Mouse (Mus musculus): Measurements from ENCODE around the gene Glis3.

- TF ChIP-seq TCF12 (IDR thresholded peaks at IDR 0.05; ENCODE audit: low read depth, low read length), result no peak
- TF ChIP-seq E2F4 (IDR thresholded peaks at IDR 0.05; ENCODE audit: borderline replicate concordance, low read depth, low read length), result no peak
- no peak for TF ChIP-seq EP300 (IDR thresholded peaks at IDR 0.05; ENCODE audit: low read depth in 1 of 2, low read length in 2 of 2)
- TF ChIP-seq CTCF (IDR thresholded peaks at IDR 0.05 in 2 of 3, conservative IDR thresholded peaks at IDR 0.05 in 1 of 3; ENCODE audit: control insufficient read depth in 1 of 3, insufficient read depth in 1 of 3, low read depth in 2 of 3, low read length in 3 of 3, poor library complexity in 1 of 3, severe bottlenecking in 1 of 3), result no peak
- no peak for TF ChIP-seq POLR2A (IDR thresholded peaks at IDR 0.05; ENCODE audit: control insufficient read depth in 1 of 2, insufficient read depth in 1 of 2, low read depth in 1 of 2, low read length in 2 of 2, poor library complexity in 1 of 2)
- no peak for TF ChIP-seq GATA1 (IDR thresholded peaks at IDR 0.05; ENCODE audit: low read depth, low read length)
- no peak for TF ChIP-seq CHD2 (IDR thresholded peaks at IDR 0.05; ENCODE audit: low read length)
- no peak for TF ChIP-seq MYB (IDR thresholded peaks at IDR 0.05; ENCODE audit: low read depth, low read length)
Observed at GRCm38 (mm10) chr19:28234676-28235075, 445.2 kb downstream of the Glis3 start.

Data from MEL (cell line).